Mouse (Mus musculus): ENCODE results near the gene C2cd4b. TPM values are rescaled to one million over a fixed set of nuclear protein-coding genes. Genes with fewer than 3 reads are reported as not detected.
"Not testable (repeated sequence)": the region's sequence is repeated elsewhere in the genome, so short reads cannot be mapped to it uniquely, and the experiment has no call there.

Gene C2cd4b
- polyA plus RNA-seq, 1 experiment from 2014 or later = 0.95 TPM

GRCm38 (mm10) chr9:67753411-67754182 is 5.6 kb upstream of the C2cd4b start:
- 61% methylated on average over 16 of the region's 16 CpGs for WGBS
- no peak for ATAC-seq (ENCODE audit: borderline replicate concordance, extremely low read depth, low FRiP score, low TSS enrichment)
- Histone ChIP-seq H3K4me2 (no peak overlapping the region), H3K36me3 (no peaks in the 10 kb centered on the region), H3K9me3 (no peaks in the 10 kb centered on the region), H3K4me1 (no peaks in the 10 kb centered on the region), H3K27me3 (peaks cover 5% of the 10 kb centered on the region; the same call in 1 of the 2 replicates), H3K27ac (no peak overlapping the region), H3K9ac (no peak overlapping the region), H3K4me3 (no peak overlapping the region)

GRCm38 (mm10) chr9:67754713-67755112 is 4.5 kb upstream of the C2cd4b start:
- WGBS = 67% methylated on average over 3 of the region's 3 CpGs
- no peak overlapping the region for H3K27ac ChIP-seq
- H3K27me3 ChIP-seq = peaks cover 15% of the 10 kb centered on the region
- ATAC-seq (ENCODE audit: borderline replicate concordance, extremely low read depth, low FRiP score, low TSS enrichment) = no peak
- H3K4me3 ChIP-seq = no peak overlapping the region
- H3K36me3 ChIP-seq = no peaks in the 10 kb centered on the region
- H3K9ac ChIP-seq = no peak overlapping the region
- H3K9me3 ChIP-seq = no peaks in the 10 kb centered on the region
- H3K4me1 ChIP-seq = peaks cover 9% of the 10 kb centered on the region; the same call in 1 of the 2 replicates
- no peak overlapping the region for H3K4me2 ChIP-seq

- peaks cover 23% of the 10 kb centered on the region for H3K27me3 ChIP-seq
- peak overlapping the region; percentile 61 for H3K4me3 ChIP-seq
- H3K36me3 ChIP-seq = no peaks in the 10 kb centered on the region
- ATAC-seq (ENCODE audit: borderline replicate concordance, extremely low read depth, low FRiP score, low TSS enrichment) = no peak
- WGBS = 4% methylated on average over 9 of the region's 9 CpGs
- no peaks in the 10 kb centered on the region for H3K9me3 ChIP-seq
- H3K4me1 ChIP-seq = peaks cover 13% of the 10 kb centered on the region; the same call in 1 of the 2 replicates
- peak overlapping the region; percentile 97 for H3K4me2 ChIP-seq
- no peak overlapping the region for H3K27ac ChIP-seq
- no peak overlapping the region for H3K9ac ChIP-seq
Measured at GRCm38 (mm10) chr9:67758686-67759085, 551 bp upstream of the C2cd4b start.

- Histone ChIP-seq H3K4me3 (peak overlapping the region; percentile 61), H3K27me3 (peaks cover 23% of the 10 kb centered on the region), H3K9ac (peak overlapping the region; percentile 45), H3K27ac (peak overlapping the region; percentile 49), H3K4me1 (peaks cover 13% of the 10 kb centered on the region; the same call in 1 of the 2 replicates), H3K4me2 (peak overlapping the region; percentile 97)
- not testable (repeated sequence) for H3K9me3 ChIP-seq, H3K36me3 ChIP-seq
- under 1% methylated on average over 98 of the region's 114 CpGs for WGBS
- ATAC-seq (ENCODE audit: borderline replicate concordance, extremely low read depth, low FRiP score, low TSS enrichment) = peak; percentile 93
Measured at GRCm38 (mm10) chr9:67759956-67760764, 923 bp downstream of the C2cd4b start.

GRCm38 (mm10) chr9:67760991-67761390 is 1.8 kb downstream of the C2cd4b start:
- H3K27ac ChIP-seq = no peak overlapping the region
- peak overlapping the region; percentile 97 for H3K4me2 ChIP-seq
- peak overlapping the region; percentile 61 for H3K4me3 ChIP-seq
- H3K36me3 ChIP-seq = no peaks in the 10 kb centered on the region
- peaks cover 13% of the 10 kb centered on the region; the same call in 1 of the 2 replicates for H3K4me1 ChIP-seq
- H3K27me3 ChIP-seq = peaks cover 23% of the 10 kb centered on the region
- 64% methylated on average over 6 of the region's 6 CpGs for WGBS
- no peak for ATAC-seq (ENCODE audit: borderline replicate concordance, extremely low read depth, low FRiP score, low TSS enrichment)
- no peak overlapping the region for H3K9ac ChIP-seq
- H3K9me3 ChIP-seq = no peaks in the 10 kb centered on the region

- H3K4me2 ChIP-seq = no peak overlapping the region
- no peaks in the 10 kb centered on the region for H3K36me3 ChIP-seq
- peaks cover 18% of the 10 kb centered on the region for H3K27me3 ChIP-seq
- H3K9ac ChIP-seq = no peak overlapping the region
- 60% methylated on average over 4 of the region's 4 CpGs for WGBS
- ATAC-seq (ENCODE audit: borderline replicate concordance, extremely low read depth, low FRiP score, low TSS enrichment) = no peak
- H3K4me3 ChIP-seq = no peak overlapping the region
- H3K4me1 ChIP-seq = peaks cover 13% of the 10 kb centered on the region; the same call in 1 of the 2 replicates
- H3K9me3 ChIP-seq = no peaks in the 10 kb centered on the region
- H3K27ac ChIP-seq = no peak overlapping the region
Measured at GRCm38 (mm10) chr9:67763326-67763725, 4.1 kb downstream of the C2cd4b start.

- Histone ChIP-seq H3K36me3 (no peaks in the 10 kb centered on the region), H3K4me1 (0 out of 2 replicates have a peak, but pooled peaks cover under 1% of the 10 kb centered on the region), H3K27ac (no peak overlapping the region), H3K9ac (no peak overlapping the region), H3K4me2 (no peak overlapping the region), H3K27me3 (no peaks in the 10 kb centered on the region), H3K4me3 (no peak overlapping the region), H3K9me3 (no peaks in the 10 kb centered on the region)
- ATAC-seq (ENCODE audit: borderline replicate concordance, extremely low read depth, low FRiP score, low TSS enrichment) = no peak
- WGBS = 37% methylated on average over 4 of the region's 4 CpGs
Measured at GRCm38 (mm10) chr9:67766405-67766804, 7.2 kb downstream of the C2cd4b start.

GRCm38 (mm10) chr9:67766948-67767347 is 7.7 kb downstream of the C2cd4b start:
- H3K9ac ChIP-seq = no peak overlapping the region
- H3K4me2 ChIP-seq = no peak overlapping the region
- H3K27ac ChIP-seq = no peak overlapping the region
- ATAC-seq (ENCODE audit: borderline replicate concordance, extremely low read depth, low FRiP score, low TSS enrichment) = no peak
- H3K4me1 ChIP-seq = 0 out of 2 replicates have a peak, but pooled peaks cover 4% of the 10 kb centered on the region
- H3K36me3 ChIP-seq = no peaks in the 10 kb centered on the region
- 37% methylated on average over 3 of the region's 3 CpGs for WGBS
- no peaks in the 10 kb centered on the region for H3K27me3 ChIP-seq
- H3K4me3 ChIP-seq = no peak overlapping the region
- H3K9me3 ChIP-seq = no peaks in the 10 kb centered on the region

- no peak overlapping the region for H3K27ac ChIP-seq
- no peak overlapping the region for H3K4me2 ChIP-seq
- no peaks in the 10 kb centered on the region for H3K27me3 ChIP-seq
- H3K4me3 ChIP-seq = no peak overlapping the region
- H3K9me3 ChIP-seq = no peaks in the 10 kb centered on the region
- H3K9ac ChIP-seq = no peak overlapping the region
- no peak for ATAC-seq (ENCODE audit: borderline replicate concordance, extremely low read depth, low FRiP score, low TSS enrichment)
- H3K4me1 ChIP-seq = 0 out of 2 replicates have a peak, but pooled peaks cover 11% of the 10 kb centered on the region
- 69% methylated on average over 4 of the region's 4 CpGs for WGBS
- no peaks in the 10 kb centered on the region for H3K36me3 ChIP-seq
Measured at GRCm38 (mm10) chr9:67768843-67769242, 9.6 kb downstream of the C2cd4b start.

GRCm38 (mm10) chr9:67769401-67769800 is 10.2 kb downstream of the C2cd4b start:
- Histone ChIP-seq H3K4me1 (0 out of 2 replicates have a peak, but pooled peaks cover 11% of the 10 kb centered on the region), H3K9ac (no peak overlapping the region), H3K4me2 (no peak overlapping the region), H3K27me3 (no peaks in the 10 kb centered on the region), H3K4me3 (no peak overlapping the region), H3K27ac (no peak overlapping the region), H3K36me3 (no peaks in the 10 kb centered on the region), H3K9me3 (no peaks in the 10 kb centered on the region)
- 81% methylated on average over 1 of the region's 1 CpGs for WGBS
- ATAC-seq (ENCODE audit: borderline replicate concordance, extremely low read depth, low FRiP score, low TSS enrichment) = no peak

GRCm38 (mm10) chr9:67771293-67771692 is 12.1 kb downstream of the C2cd4b start:
- H3K4me1 ChIP-seq = 0 out of 2 replicates have a peak, but pooled peaks cover 11% of the 10 kb centered on the region
- no peaks in the 10 kb centered on the region for H3K9me3 ChIP-seq
- H3K27me3 ChIP-seq = no peaks in the 10 kb centered on the region
- H3K36me3 ChIP-seq = no peaks in the 10 kb centered on the region
- H3K27ac ChIP-seq = peak overlapping the region; percentile 71
- ATAC-seq (ENCODE audit: borderline replicate concordance, extremely low read depth, low FRiP score, low TSS enrichment) = peak; percentile 70; the same call in 1 of the 2 replicates
- H3K4me2 ChIP-seq = no peak overlapping the region
- WGBS = 13% methylated on average over 7 of the region's 7 CpGs
- no peak overlapping the region for H3K9ac ChIP-seq
- H3K4me3 ChIP-seq = no peak overlapping the region

GRCm38 (mm10) chr9:67774201-67774600 is 15.0 kb downstream of the C2cd4b start:
- no peaks in the 10 kb centered on the region for H3K36me3 ChIP-seq
- no peaks in the 10 kb centered on the region for H3K9me3 ChIP-seq
- H3K27me3 ChIP-seq = no peaks in the 10 kb centered on the region
- H3K4me3 ChIP-seq = no peak overlapping the region
- H3K9ac ChIP-seq = no peak overlapping the region
- peaks cover 16% of the 10 kb centered on the region for H3K4me1 ChIP-seq
- H3K4me2 ChIP-seq = no peak overlapping the region
- no peak for ATAC-seq (ENCODE audit: borderline replicate concordance, extremely low read depth, low FRiP score, low TSS enrichment)
- 45% methylated on average over 6 of the region's 6 CpGs for WGBS
- H3K27ac ChIP-seq = 0 out of 2 replicates have a peak overlapping the region, but pooled peaks have one; percentile 24
